Mouse (Mus musculus) liver, postnatal 0 days (tissue): Measurements from ENCODE around the gene Hoxa6.

Experiments
- CTCF ChIP-seq: sonication (generic); IDR thresholded peaks from 2 replicates; pipeline ENCODE4 v1.5.1; 2016; ENCODE audit warnings: antibody characterized with exemption, low read depth
- EP300 ChIP-seq: IDR thresholded peaks from 2 replicates; pipeline ENCODE4 v1.6.1; 2016; ENCODE audit warnings: antibody characterized with exemption, low read depth, mild to moderate bottlenecking

DNA sequence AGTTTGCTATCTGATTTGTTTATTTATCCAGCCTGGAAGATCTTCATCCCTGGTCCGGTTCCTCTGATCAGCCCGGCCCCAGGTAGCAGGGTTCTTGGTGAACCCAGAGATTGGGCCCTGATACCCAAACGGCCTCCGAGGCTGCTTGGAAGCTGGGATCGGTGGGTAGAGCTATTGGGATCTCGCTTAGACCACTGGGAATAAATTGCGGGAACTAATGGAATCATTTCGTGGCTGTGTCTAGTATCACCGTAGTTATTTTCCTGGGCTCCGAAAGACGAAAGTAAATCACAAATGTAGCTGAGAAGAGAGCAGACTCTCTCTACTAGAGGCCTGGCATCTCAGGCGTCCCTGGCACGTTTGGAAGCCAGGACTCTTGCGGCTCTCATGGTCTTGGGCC lies 3.3 kb downstream of the Hoxa6 start:
- TF ChIP-seq CTCF = no peak
- TF ChIP-seq EP300 = no peak
